Mouse (Mus musculus): ENCODE data around the gene Fam171a2. TPM values are rescaled to one million over a fixed set of nuclear protein-coding genes. Genes with fewer than 3 reads are reported as not detected.

The Fam171a2 gene
- polyA plus RNA-seq, 1 experiment from 2014 or later, result 10.7 TPM

GRCm38 (mm10) chr11:102440255-102440654, 7.2 kb downstream of the Fam171a2 start:
- Histone ChIP-seq H3K27me3 (peaks cover 36% of the 10 kb centered on the region), H3K36me3 (peaks cover 83% of the 10 kb centered on the region), H3K4me1 (replicated peaks) (peaks cover 35% of the 10 kb centered on the region), H3K9me3 (no peaks in the 10 kb centered on the region), H3K9ac (replicated peaks) (no peak overlapping the region), H3K27ac (no peak overlapping the region), H3K4me3 (replicated peaks) (no peak overlapping the region), H3K4me2 (no peak overlapping the region)
- ATAC-seq (ENCODE audit: insufficient number of reproducible peaks, insufficient read depth, low FRiP score, low TSS enrichment, low read depth), result no peak
- 92% methylated on average over 8 of the region's 8 CpGs for WGBS

- no peak overlapping the region for H3K4me3 ChIP-seq (replicated peaks)
- no peaks in the 10 kb centered on the region for H3K9me3 ChIP-seq
- H3K4me1 ChIP-seq (replicated peaks), result peaks cover 26% of the 10 kb centered on the region
- H3K27ac ChIP-seq, result no peak overlapping the region
- 74% methylated on average over 14 of the region's 14 CpGs for WGBS
- peak overlapping the region; percentile 79; the same call in 1 of the 2 replicates for H3K4me2 ChIP-seq
- ATAC-seq (ENCODE audit: insufficient number of reproducible peaks, insufficient read depth, low FRiP score, low TSS enrichment, low read depth), result no peak
- peaks cover 92% of the 10 kb centered on the region for H3K36me3 ChIP-seq
- H3K27me3 ChIP-seq, result peaks cover 36% of the 10 kb centered on the region
- no peak overlapping the region for H3K9ac ChIP-seq (replicated peaks)
These were observed 8.1 kb downstream of the Fam171a2 start for GRCm38 (mm10) chr11:102439093-102440082.

DNA sequence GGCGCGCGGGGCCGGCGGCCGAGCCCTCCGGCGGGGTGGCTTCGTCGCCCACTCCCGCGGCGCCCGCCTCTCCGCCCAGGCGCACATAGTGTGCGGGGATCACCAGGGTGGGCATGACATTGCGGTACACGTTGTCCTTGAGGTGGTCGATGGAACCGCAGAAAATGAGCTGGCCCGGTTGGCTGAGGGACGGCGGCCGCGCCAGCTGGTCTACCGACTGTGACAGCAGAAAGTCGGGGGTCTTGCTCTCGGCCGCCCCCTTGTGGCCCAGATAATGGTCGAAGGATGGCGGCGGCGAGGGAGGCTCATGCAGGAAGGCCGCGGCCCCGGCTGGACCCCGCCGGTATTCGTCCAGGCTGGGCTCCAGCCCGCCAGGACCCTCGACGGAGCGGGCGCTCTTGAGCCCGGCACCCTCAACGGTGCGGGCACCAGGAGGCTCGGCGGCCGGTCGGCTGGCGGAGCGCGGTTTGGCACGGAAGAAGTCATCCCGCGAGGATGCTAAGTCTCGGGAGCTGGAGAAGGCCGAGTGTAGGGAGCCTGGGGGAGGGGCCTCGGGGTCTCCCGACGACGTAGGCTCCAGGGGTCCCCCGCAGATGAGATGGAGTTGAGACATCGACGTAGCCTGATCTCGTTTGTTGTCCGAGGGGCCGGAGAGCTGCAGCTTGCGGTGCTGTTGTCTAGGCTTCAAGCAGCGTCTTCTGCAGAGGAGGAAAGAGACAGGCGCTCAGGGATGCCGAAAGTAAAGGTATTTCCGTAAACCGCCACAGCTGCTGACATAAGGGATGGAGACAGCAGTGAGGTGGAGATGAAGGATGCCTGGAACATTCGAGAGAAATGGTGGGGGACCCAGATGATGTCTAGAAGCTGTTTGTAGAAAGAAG, 9.0 kb downstream of the Fam171a2 start:
- Histone ChIP-seq H3K4me2 (peak overlapping the region; percentile 79), H3K27me3 (peaks cover 36% of the 10 kb centered on the region), H3K4me3 (replicated peaks) (peak overlapping the region; percentile 39), H3K36me3 (peaks cover 94% of the 10 kb centered on the region), H3K27ac (no peak overlapping the region), H3K9me3 (no peaks in the 10 kb centered on the region), H3K4me1 (replicated peaks) (peaks cover 25% of the 10 kb centered on the region), H3K9ac (replicated peaks) (peak overlapping the region; percentile 62)
- peak; percentile 14; the same call in 1 of the 2 replicates for ATAC-seq (ENCODE audit: insufficient number of reproducible peaks, insufficient read depth, low FRiP score, low TSS enrichment, low read depth)
- WGBS, result 6% methylated on average over 77 of the region's 77 CpGs

DNA sequence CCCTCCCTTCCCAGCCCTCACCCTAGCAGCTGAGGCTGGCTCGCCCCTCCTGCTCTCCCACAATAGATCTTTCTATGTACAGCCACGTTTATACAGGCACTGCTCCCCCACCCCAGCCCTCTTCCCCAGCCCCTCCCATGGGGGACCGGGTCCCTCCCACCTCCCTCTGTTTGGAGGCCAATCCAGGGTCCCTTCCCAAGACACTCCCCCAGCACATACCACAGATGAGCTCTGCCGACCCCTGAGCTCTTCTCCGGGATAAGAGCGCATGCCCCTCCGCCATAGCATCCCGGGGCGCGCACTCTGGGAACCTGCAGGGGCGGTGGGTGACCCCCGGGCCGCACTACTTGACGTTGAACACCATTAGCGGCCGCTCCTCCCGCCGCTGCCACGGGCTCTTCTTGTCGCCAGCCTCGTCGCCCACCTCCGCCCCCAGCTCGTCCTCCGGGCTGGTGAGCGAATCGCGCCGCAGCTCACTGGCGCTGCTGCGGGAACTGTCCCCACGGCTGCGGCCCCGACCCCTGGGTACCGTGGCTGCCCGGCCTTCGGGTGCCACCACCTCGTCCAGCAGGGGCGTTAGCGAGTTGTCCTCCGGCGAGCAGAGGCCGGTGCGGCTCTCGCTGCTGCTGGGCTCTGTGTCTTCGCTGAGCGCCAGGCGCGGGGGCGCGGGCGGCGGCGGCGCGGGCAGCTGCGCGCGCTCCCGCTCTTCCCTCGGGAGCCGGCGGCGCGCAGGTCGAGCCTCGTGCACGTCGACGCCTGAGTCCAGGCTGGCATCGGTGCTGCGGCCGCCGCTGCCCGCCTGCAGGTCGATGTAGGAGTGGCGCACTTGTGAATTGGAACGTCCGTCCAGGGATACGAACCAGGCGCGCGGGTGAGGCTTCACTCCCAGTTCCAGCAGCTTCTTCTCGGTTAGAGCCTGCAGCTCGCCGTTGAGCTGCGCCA, 10.1 kb downstream of the Fam171a2 start:
- 4% methylated on average over 87 of the region's 87 CpGs for WGBS
- no peak overlapping the region for H3K27ac ChIP-seq

DNA sequence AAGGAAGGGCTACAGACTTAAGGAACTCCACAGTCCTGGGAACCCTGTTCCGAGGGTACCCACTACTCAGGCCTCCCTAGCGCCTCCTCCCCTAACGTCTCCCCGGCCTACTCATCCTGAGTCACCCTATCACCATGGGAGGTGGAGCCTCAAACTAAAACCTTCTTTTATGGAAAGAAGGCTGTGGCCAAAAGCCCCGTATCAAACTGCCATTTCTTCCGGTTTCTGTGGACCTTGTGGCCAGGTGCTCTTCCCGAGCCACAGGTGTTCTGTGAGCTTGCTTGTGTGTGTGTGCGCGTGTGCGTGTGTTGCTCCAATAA, 11.1 kb downstream of the Fam171a2 start:
- no peak overlapping the region for H3K4me3 ChIP-seq (replicated peaks)
- H3K4me2 ChIP-seq, result no peak overlapping the region

More for the DNA sequence above, 10.1 kb downstream of the Fam171a2 start:
- Histone ChIP-seq H3K27me3 (peaks cover 36% of the 10 kb centered on the region), H3K9me3 (no peaks in the 10 kb centered on the region), H3K4me3 (replicated peaks) (peak overlapping the region; percentile 39), H3K4me1 (replicated peaks) (peaks cover 30% of the 10 kb centered on the region), H3K4me2 (peak overlapping the region; percentile 79), H3K36me3 (peaks cover 91% of the 10 kb centered on the region), H3K9ac (replicated peaks) (peak overlapping the region; percentile 62)
- 0 out of 2 replicates have a peak, but pooled peaks have one; percentile 4 for ATAC-seq (ENCODE audit: insufficient number of reproducible peaks, insufficient read depth, low FRiP score, low TSS enrichment, low read depth)

DNA sequence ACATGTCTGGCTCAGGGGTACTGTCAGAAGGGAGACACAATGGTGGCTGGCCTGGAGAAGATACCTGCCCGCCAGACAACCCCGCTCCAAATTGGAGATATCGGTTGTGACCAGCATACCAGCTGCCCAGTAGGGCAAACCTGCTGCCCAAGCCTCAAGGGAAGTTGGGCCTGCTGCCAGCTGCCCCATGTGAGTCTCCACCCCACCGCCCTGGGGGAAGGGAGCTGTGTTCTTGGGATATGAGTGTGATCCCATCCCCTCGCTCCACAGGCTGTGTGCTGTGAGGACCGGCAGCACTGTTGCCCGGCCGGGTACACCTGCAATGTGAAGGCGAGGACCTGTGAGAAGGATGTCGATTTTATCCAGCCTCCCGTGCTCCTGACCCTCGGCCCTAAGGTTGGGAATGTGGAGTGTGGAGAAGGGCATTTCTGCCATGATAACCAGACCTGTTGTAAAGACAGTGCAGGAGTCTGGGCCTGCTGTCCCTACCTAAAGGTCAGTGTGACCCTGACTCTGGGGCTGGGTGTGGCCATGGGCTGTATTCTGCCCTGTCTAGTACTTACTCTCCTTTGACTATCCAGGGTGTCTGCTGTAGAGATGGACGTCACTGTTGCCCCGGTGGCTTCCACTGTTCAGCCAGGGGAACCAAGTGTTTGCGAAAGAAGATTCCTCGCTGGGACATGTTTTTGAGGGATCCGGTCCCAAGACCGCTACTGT, 11.6 kb downstream of the Fam171a2 start:
- Histone ChIP-seq H3K4me1 (replicated peaks) (peaks cover 40% of the 10 kb centered on the region), H3K27ac (no peak overlapping the region), H3K9ac (replicated peaks) (0 out of 2 replicates have a peak overlapping the region, but pooled peaks have one; percentile 2), H3K27me3 (peaks cover 36% of the 10 kb centered on the region), H3K9me3 (no peaks in the 10 kb centered on the region), H3K4me2 (no peak overlapping the region), H3K36me3 (peaks cover 76% of the 10 kb centered on the region), H3K4me3 (replicated peaks) (no peak overlapping the region)
- ATAC-seq (ENCODE audit: insufficient number of reproducible peaks, insufficient read depth, low FRiP score, low TSS enrichment, low read depth), result no peak
- 94% methylated on average over 18 of the region's 18 CpGs for WGBS

More for the DNA sequence above, 11.1 kb downstream of the Fam171a2 start:
- Histone ChIP-seq H3K4me1 (replicated peaks) (peaks cover 37% of the 10 kb centered on the region), H3K9me3 (no peaks in the 10 kb centered on the region), H3K27ac (no peak overlapping the region), H3K27me3 (peaks cover 36% of the 10 kb centered on the region), H3K9ac (replicated peaks) (no peak overlapping the region), H3K36me3 (peaks cover 81% of the 10 kb centered on the region)
- 84% methylated on average over 10 of the region's 10 CpGs for WGBS
- ATAC-seq (ENCODE audit: insufficient number of reproducible peaks, insufficient read depth, low FRiP score, low TSS enrichment, low read depth), result no peak

DNA sequence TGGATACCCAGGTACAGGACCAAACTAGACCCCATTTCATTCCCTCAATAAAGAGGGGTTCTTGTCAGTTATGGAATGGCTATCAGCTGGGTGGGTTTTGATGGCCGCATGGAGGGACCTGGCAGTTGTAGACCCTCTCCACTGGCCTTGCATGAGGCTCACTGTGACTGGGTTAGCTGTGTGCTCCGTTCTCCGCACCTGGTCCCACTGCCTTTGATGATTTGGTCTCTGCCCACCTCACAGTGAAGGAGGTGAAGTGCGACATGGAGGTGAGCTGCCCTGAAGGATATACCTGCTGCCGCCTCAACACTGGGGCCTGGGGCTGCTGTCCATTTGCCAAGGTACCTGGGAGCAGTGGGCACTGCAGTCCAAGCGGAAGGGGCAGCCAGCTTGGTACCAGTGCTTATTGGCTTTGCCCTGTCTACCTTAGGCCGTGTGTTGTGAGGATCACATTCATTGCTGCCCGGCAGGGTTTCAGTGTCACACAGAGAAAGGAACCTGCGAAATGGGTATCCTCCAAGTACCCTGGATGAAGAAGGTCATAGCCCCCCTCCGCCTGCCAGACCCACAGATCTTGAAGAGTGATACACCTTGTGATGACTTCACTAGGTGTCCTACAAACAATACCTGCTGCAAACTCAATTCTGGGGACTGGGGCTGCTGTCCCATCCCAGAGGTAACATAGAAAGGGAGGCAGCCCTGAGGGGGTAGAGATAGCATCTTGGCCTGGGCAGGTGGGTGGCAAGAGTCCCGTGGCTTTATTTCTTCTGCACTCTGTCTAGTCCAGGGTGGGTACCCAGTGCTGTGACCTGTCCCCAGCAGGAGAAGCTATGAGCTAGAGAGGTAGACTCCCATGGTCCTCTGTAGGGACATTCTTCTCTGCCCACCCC, 12.4 kb downstream of the Fam171a2 start:
- no peak overlapping the region for H3K27ac ChIP-seq
- H3K9ac ChIP-seq (replicated peaks), result no peak overlapping the region
- no peak overlapping the region for H3K4me3 ChIP-seq (replicated peaks)
- H3K36me3 ChIP-seq, result peaks cover 67% of the 10 kb centered on the region
- ATAC-seq (ENCODE audit: insufficient number of reproducible peaks, insufficient read depth, low FRiP score, low TSS enrichment, low read depth), result no peak
- H3K9me3 ChIP-seq, result no peaks in the 10 kb centered on the region
- 92% methylated on average over 11 of the region's 11 CpGs for WGBS
- H3K4me1 ChIP-seq (replicated peaks), result peaks cover 40% of the 10 kb centered on the region
- H3K4me2 ChIP-seq, result no peak overlapping the region
- peaks cover 33% of the 10 kb centered on the region for H3K27me3 ChIP-seq

DNA sequence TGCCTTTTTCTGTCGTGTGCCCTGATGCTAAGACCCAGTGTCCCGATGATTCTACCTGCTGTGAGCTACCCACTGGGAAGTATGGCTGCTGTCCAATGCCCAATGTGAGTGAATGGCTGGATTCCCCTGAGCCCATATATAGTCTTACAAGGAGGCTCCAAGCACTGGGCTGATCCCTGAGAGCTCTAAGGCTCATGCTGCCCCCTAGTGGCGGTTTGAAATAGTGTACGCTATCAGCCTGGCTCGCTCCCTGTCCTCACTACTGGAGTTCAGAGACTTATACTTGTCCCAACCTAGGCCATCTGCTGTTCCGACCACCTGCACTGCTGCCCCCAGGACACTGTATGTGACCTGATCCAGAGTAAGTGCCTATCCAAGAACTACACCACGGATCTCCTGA, 13.1 kb downstream of the Fam171a2 start:
- Histone ChIP-seq H3K4me2 (no peak overlapping the region), H3K4me1 (replicated peaks) (peaks cover 46% of the 10 kb centered on the region), H3K27me3 (peaks cover 26% of the 10 kb centered on the region), H3K36me3 (peaks cover 61% of the 10 kb centered on the region), H3K9ac (replicated peaks) (0 out of 2 replicates have a peak overlapping the region, but pooled peaks have one; percentile 18), H3K4me3 (replicated peaks) (no peak overlapping the region), H3K27ac (no peak overlapping the region), H3K9me3 (no peaks in the 10 kb centered on the region)
- 14% methylated on average over 7 of the region's 7 CpGs for WGBS
- 0 out of 2 replicates have a peak, but pooled peaks have one; percentile 1 for ATAC-seq (ENCODE audit: insufficient number of reproducible peaks, insufficient read depth, low FRiP score, low TSS enrichment, low read depth)

- H3K4me2 ChIP-seq, result no peak overlapping the region
- H3K4me3 ChIP-seq (replicated peaks), result no peak overlapping the region
- H3K36me3 ChIP-seq, result peaks cover 55% of the 10 kb centered on the region
- peaks cover 21% of the 10 kb centered on the region; the same call in 1 of the 2 replicates for H3K27me3 ChIP-seq
- no peak overlapping the region for H3K27ac ChIP-seq
- no peaks in the 10 kb centered on the region for H3K9me3 ChIP-seq
- 90% methylated on average over 7 of the region's 7 CpGs for WGBS
- H3K4me1 ChIP-seq (replicated peaks), result peaks cover 46% of the 10 kb centered on the region
- 0 out of 2 replicates have a peak overlapping the region, but pooled peaks have one; percentile 18 for H3K9ac ChIP-seq (replicated peaks)
- no peak for ATAC-seq (ENCODE audit: insufficient number of reproducible peaks, insufficient read depth, low FRiP score, low TSS enrichment, low read depth)
These were observed 13.6 kb downstream of the Fam171a2 start for GRCm38 (mm10) chr11:102433866-102434265.
